Mouse (Mus musculus) ES-Bruce4 (cell line): ENCODE measurements around the gene Fam107b.

Experiments used
- CTCF ChIP-seq: IDR thresholded peaks from one replicate; pipeline ENCODE4 v1.8.1; 2011; ENCODE audit warnings: low read depth, low read length
- POLR2A ChIP-seq: IDR thresholded peaks from one replicate; pipeline ENCODE4 v1.8.1; 2011; ENCODE audit warnings: low read length; ENCODE audit not compliant: insufficient read depth

DNA sequence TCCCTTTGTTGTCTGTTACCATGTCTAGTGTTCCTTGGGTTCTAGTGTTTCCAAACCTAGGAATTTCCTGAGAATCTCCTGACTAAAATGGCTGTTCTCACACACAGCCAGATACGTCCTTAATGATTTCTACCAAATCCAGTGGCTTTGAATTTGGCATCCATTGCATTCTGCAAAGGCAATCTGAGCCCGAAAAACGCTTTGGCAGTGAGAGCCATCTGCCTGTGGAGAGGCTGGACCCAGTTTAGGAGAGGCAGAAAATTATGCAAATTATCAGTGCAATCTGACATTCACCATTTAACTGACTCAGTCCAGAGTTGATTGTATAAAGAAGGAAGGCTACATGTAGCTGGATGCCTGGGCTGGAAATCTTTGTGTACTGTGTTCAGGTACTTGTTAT lies 247.3 kb downstream of the Fam107b start:
- TF ChIP-seq CTCF (no peak), POLR2A (no peak)
